Mouse (Mus musculus) heart, adult 2 months (tissue): ENCODE measurements around the gene Akr1b7. TPM values are rescaled to one million over a fixed set of nuclear protein-coding genes. Genes with fewer than 3 reads are reported as not detected.

Experiments
- DNase-seq, 2 experiments: peaks; one replicate each; pipeline ENCODE4 v3.0.0; 2021
- H3K27ac ChIP-seq: fragments of 200-600 bp; 2 replicates; pipeline ENCODE4 v1.8.1; 2022
- H3K27me3 ChIP-seq: fragments of 200-500 bp; 2 replicates; pipeline ENCODE4 v1.6.1; 2012; ENCODE audit warnings: mild to moderate bottlenecking, low read length, inconsistent platforms, mixed read lengths; ENCODE audit not compliant: control insufficient read depth, insufficient read depth
- H3K36me3 ChIP-seq: fragments of 200-500 bp; 2 replicates; pipeline ENCODE4 v1.6.1; 2012; ENCODE audit warnings: low read length, inconsistent platforms; ENCODE audit not compliant: control insufficient read depth, insufficient read depth
- H3K4me1 ChIP-seq: fragments of 200-500 bp; 2 replicates; pipeline ENCODE4 v1.6.1; 2011; ENCODE audit warnings: low read length; ENCODE audit not compliant: control insufficient read depth, insufficient read depth
- H3K4me3 ChIP-seq: fragments of 200-600 bp; 2 replicates; pipeline ENCODE4 v1.8.1; 2022
- H3K79me2 ChIP-seq: fragments of 200-500 bp; replicated peaks from 2 replicates; pipeline ENCODE4 v1.6.1; 2012; ENCODE audit warnings: mild to moderate bottlenecking, inconsistent platforms, low read length, moderate library complexity, mixed read lengths; ENCODE audit not compliant: control insufficient read depth, insufficient read depth
- H3K9ac ChIP-seq: fragments of 200-500 bp; 2 replicates; pipeline ENCODE4 v1.6.1; 2012; ENCODE audit warnings: low read depth, mild to moderate bottlenecking, control low read depth, inconsistent platforms, low read length, mixed read lengths
- CTCF ChIP-seq: fragments of 200-600 bp; IDR thresholded peaks from 2 replicates; pipeline ENCODE4 v1.8.1; 2022; ENCODE audit warnings: antibody characterized with exemption, mild to moderate bottlenecking, moderate library complexity
- EP300 ChIP-seq: fragments of 200-500 bp; IDR thresholded peaks from 2 replicates; pipeline ENCODE4 v1.6.1; 2011; ENCODE audit warnings: low read depth, low read length, control low read depth; ENCODE audit not compliant: insufficient read depth
- POLR2A ChIP-seq: fragments of 200-500 bp; IDR thresholded peaks from 2 replicates; pipeline ENCODE4 v1.6.1; 2011; ENCODE audit warnings: mild to moderate bottlenecking, low read depth, low read length, control low read depth; ENCODE audit not compliant: insufficient read depth
- WGBS: fragments of 180-500 bp; shearing (Covaris S2); methylation state at CpG from one replicate; pipeline ENCODE4 v1.1.7; 2018; 5-methylcytosine and 5-hydroxymethylcytosine counted together
- intact Hi-C: fragments of 180-260 bp; cut with DNase I; formaldehyde crosslinking; loops from one replicate; pipeline ENCODE4 v1.15.1; 2025
- polyA plus RNA-seq: library from polyadenylated mRNA; depleted of rRNA; stranded (reverse); fragments of >200 nt; gene quantifications from 2 replicates; pipeline ENCODE4 v1.2.3, GENCODE M21; 2012
- total RNA-seq, 2 experiments: library from RNA; stranded (reverse); gene quantifications; 2 replicates each; pipeline ENCODE4 v1.2.3; 2021

The Akr1b7 gene
- total and polyA plus RNA-seq, 3 experiments = not detected

DNA sequence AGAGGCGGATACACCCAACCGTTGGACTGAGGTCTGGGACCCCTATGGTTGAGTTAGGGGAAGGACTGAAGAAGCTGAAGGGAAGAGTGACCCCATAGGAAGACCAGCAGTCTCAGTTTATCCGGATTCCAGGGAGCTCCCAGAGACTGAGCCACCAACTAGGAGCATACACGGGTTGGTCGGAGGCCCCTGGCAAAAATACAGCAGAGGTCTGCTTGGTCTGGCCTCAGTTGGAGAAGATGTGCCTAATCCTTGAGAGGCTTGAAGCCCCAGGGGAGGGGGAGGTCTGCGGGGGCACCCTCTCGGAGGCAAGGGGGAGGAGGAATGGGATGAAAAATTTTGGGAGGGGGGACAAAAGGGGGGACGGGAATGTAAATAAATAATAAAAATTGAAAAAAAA, 28.7 kb upstream of the Akr1b7 start:
- Histone ChIP-seq H3K27me3 (no peaks in the 10 kb centered on the region), H3K9ac (no peak overlapping the region), H3K36me3 (no peaks in the 10 kb centered on the region), H3K27ac (no peak overlapping the region; the same call in 1 of the 2 replicates), H3K4me3 (no peak overlapping the region; the same call in 1 of the 2 replicates), H3K4me1 (no peaks in the 10 kb centered on the region; the same call in 1 of the 2 replicates), H3K79me2 (no peaks in the 10 kb centered on the region)
- no peak for DNase-seq
- no peak for TF ChIP-seq CTCF
- TF ChIP-seq POLR2A = no peak
- no peak for TF ChIP-seq EP300
- intact Hi-C loops = no loop called here
- 50% methylated on average over 8 of the region's 8 CpGs for WGBS

DNA sequence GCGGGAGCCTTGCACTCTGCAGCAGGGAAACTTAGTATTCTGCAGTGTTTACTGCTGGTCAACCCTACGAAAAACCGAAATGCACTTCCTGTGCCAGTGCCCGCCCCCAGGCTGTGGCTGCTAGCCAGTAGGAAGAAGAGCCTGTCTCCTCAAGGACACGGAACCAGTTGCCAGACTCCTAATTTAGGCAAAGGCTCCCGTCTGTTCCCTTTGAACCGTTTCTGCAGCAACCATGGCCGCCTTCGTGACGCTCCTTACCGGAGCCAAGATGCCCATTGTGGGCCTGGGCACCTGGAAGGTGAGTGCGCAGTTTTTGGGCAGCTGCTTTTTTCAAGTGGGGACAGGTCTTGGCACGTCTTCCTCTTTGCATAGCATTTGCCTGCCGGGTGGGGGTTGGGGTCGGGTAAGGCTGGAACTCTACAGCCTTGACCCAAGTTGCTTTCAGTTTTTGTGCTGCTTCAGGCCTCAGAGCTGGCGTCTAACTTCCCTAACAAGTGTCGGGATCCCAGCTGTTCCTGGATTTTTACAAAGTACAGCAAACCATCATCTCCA, 27.9 kb upstream of the Akr1b7 start, which contains the start of gene Akr1b10:
TSS of gene Akr1b10 (plus strand) at position 109 of the 552 bp plus-strand sequence.
- peak; percentile 84 to 88 for DNase-seq
- Histone ChIP-seq H3K9ac (peak within 1 kb of the TSS; percentile 49), H3K4me1 (no peaks in the 10 kb centered on the region; the same call in 1 of the 2 replicates), H3K27me3 (no peaks in the 10 kb centered on the region), H3K27ac (peak within 1 kb of the TSS; percentile 86), H3K79me2 (no peaks in the 10 kb centered on the region), H3K36me3 (no peaks in the 10 kb centered on the region), H3K4me3 (peak within 1 kb of the TSS; percentile 70)
- intact Hi-C loops = no loop called here
- under 1% methylated on average over 17 of the region's 17 CpGs for WGBS
- no peak for TF ChIP-seq CTCF
- 0 out of 2 replicates have a peak, but pooled peaks have one; percentile 5 for TF ChIP-seq EP300
- peak; percentile 54; the same call in 1 of the 2 replicates for TF ChIP-seq POLR2A

- peak; percentile 70 to 72 for DNase-seq
- TF ChIP-seq EP300 = no peak
- TF ChIP-seq POLR2A = no peak
- no peak for TF ChIP-seq CTCF
- no peaks in the 10 kb centered on the region; the same call in 1 of the 2 replicates for H3K36me3 ChIP-seq
- no peaks in the 10 kb centered on the region for H3K27me3 ChIP-seq
- WGBS = 3% methylated on average over 13 of the region's 13 CpGs
- peak overlapping the region; percentile 70 for H3K4me3 ChIP-seq
- H3K27ac ChIP-seq = peak overlapping the region; percentile 86
- H3K4me1 ChIP-seq = no peaks in the 10 kb centered on the region; the same call in 1 of the 2 replicates
- H3K9ac ChIP-seq = peak overlapping the region; percentile 49
- intact Hi-C loops = no loop called here
- no peaks in the 10 kb centered on the region for H3K79me2 ChIP-seq
These were observed 27.3 kb upstream of the Akr1b7 start for GRCm38 (mm10) chr6:34384701-34385370.

- H3K9ac ChIP-seq = no peak overlapping the region
- H3K36me3 ChIP-seq = peaks cover 2% of the 10 kb centered on the region; the same call in 1 of the 2 replicates
- 73% methylated on average over 4 of the region's 4 CpGs for WGBS
- TF ChIP-seq CTCF = no peak
- TF ChIP-seq EP300 = no peak
- no peak for TF ChIP-seq POLR2A
- H3K4me3 ChIP-seq = no peak overlapping the region
- no peaks in the 10 kb centered on the region for H3K27me3 ChIP-seq
- no peaks in the 10 kb centered on the region; the same call in 1 of the 2 replicates for H3K4me1 ChIP-seq
- DNase-seq = no peak
- no peaks in the 10 kb centered on the region for H3K79me2 ChIP-seq
- H3K27ac ChIP-seq = no peak overlapping the region
- intact Hi-C loops = no loop called here
These were observed 23.5 kb upstream of the Akr1b7 start for GRCm38 (mm10) chr6:34388420-34389156.

DNA sequence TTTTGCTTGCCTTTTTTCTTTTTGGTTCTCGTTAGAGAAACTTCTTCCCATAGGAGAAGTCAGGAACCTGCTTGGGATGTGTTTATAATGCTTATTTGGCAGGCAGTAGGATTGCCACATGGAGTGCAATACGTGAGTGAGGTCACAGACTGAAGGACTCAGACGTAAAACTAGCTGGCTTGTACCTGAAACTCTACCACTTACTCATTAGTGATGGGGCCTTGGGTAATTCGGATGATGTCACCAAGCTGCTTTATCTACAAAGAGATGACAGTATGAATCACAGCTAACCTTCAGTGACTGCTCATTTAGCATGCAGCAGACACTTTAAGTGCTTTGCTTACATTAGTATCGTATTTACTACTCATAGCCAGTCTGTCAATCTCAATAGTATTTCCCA, 16.2 kb upstream of the Akr1b7 start:
- WGBS = 81% methylated on average over 5 of the region's 5 CpGs
- no peak for DNase-seq
- intact Hi-C loops = no loop called here
- H3K9ac ChIP-seq = no peak overlapping the region
- H3K27ac ChIP-seq = no peak overlapping the region
- TF ChIP-seq CTCF = no peak
- TF ChIP-seq EP300 = no peak
- no peak for TF ChIP-seq POLR2A
- H3K79me2 ChIP-seq = no peaks in the 10 kb centered on the region
- no peaks in the 10 kb centered on the region; the same call in 1 of the 2 replicates for H3K36me3 ChIP-seq
- no peaks in the 10 kb centered on the region for H3K4me1 ChIP-seq
- H3K4me3 ChIP-seq = no peak overlapping the region
- no peaks in the 10 kb centered on the region for H3K27me3 ChIP-seq
